Mouse (Mus musculus): Measurements from ENCODE around the gene E130218I03Rik. TPM values are rescaled to one million over a fixed set of nuclear protein-coding genes. Genes with fewer than 3 reads are reported as not detected.

Gene E130218I03Rik
- 1.8 TPM in 1 of 2 replicates, not detected in the other for total RNA-seq (2017)

- ATAC-seq (replicated peaks; ENCODE audit: low read depth, poor library complexity, severe bottlenecking), result no peak
Measured at GRCm38 (mm10) chr4:134243516-134244250, at the start of gene E130218I03Rik. TSS of gene E130218I03Rik (plus strand) at chr4:134243662.

GRCm38 (mm10) chr4:134199371-134199770 lies 44.1 kb upstream of the E130218I03Rik start:
- ATAC-seq (replicated peaks; ENCODE audit: low read depth, poor library complexity, severe bottlenecking), result no peak

GRCm38 (mm10) chr4:134202904-134203303 lies 40.6 kb upstream of the E130218I03Rik start, which contains the start of gene Gm7534:
TSS of gene Gm7534 (minus strand) at chr4:134203004.
- no peak for ATAC-seq (replicated peaks; ENCODE audit: low read depth, poor library complexity, severe bottlenecking)

- ATAC-seq (replicated peaks; ENCODE audit: low read depth, poor library complexity, severe bottlenecking), result peak; percentile 50
Measured at GRCm38 (mm10) chr4:134203340-134203896, 40.0 kb upstream of the E130218I03Rik start.

- ATAC-seq (replicated peaks; ENCODE audit: low read depth, poor library complexity, severe bottlenecking), result no peak
Measured at GRCm38 (mm10) chr4:134206488-134207053, 36.9 kb upstream of the E130218I03Rik start.

- no peak for ATAC-seq (replicated peaks; ENCODE audit: low read depth, poor library complexity, severe bottlenecking)
Measured at GRCm38 (mm10) chr4:134222793-134223600, 20.5 kb upstream of the E130218I03Rik start.

GRCm38 (mm10) chr4:134227194-134227593 lies 16.3 kb upstream of the E130218I03Rik start, which contains the start of gene Catsper4:
TSS of gene Catsper4 (minus strand) at chr4:134227383.
- no peak for ATAC-seq (replicated peaks; ENCODE audit: low read depth, poor library complexity, severe bottlenecking)

GRCm38 (mm10) chr4:134230431-134230830 lies 13.0 kb upstream of the E130218I03Rik start:
- ATAC-seq (replicated peaks; ENCODE audit: low read depth, poor library complexity, severe bottlenecking), result no peak

GRCm38 (mm10) chr4:134234876-134235275 lies 8.6 kb upstream of the E130218I03Rik start:
- ATAC-seq (replicated peaks; ENCODE audit: low read depth, poor library complexity, severe bottlenecking), result no peak

- no peak for ATAC-seq (replicated peaks; ENCODE audit: low read depth, poor library complexity, severe bottlenecking)
Measured at GRCm38 (mm10) chr4:134237582-134238278, 5.7 kb upstream of the E130218I03Rik start.

GRCm38 (mm10) chr4:134238279-134238651 lies 5.2 kb upstream of the E130218I03Rik start, which contains the start of gene Cnksr1:
TSS of gene Cnksr1 (minus strand) at chr4:134238399.
- ATAC-seq (replicated peaks; ENCODE audit: low read depth, poor library complexity, severe bottlenecking), result no peak

GRCm38 (mm10) chr4:134238686-134239085 lies 4.8 kb upstream of the E130218I03Rik start:
- no peak for ATAC-seq (replicated peaks; ENCODE audit: low read depth, poor library complexity, severe bottlenecking)

- ATAC-seq (replicated peaks; ENCODE audit: low read depth, poor library complexity, severe bottlenecking), result peak; percentile 86
Measured at GRCm38 (mm10) chr4:134245148-134245843, 1.8 kb downstream of the E130218I03Rik start, which contains the start of gene Zfp593. TSS of gene Zfp593 (minus strand) at chr4:134245592.

GRCm38 (mm10) chr4:134246256-134246655 lies 2.8 kb downstream of the E130218I03Rik start:
- no peak for ATAC-seq (replicated peaks; ENCODE audit: low read depth, poor library complexity, severe bottlenecking)

- no peak for ATAC-seq (replicated peaks; ENCODE audit: low read depth, poor library complexity, severe bottlenecking)
Measured at GRCm38 (mm10) chr4:134246719-134247258, 3.3 kb downstream of the E130218I03Rik start, which contains the start of gene Gm30191. TSS of gene Gm30191 (plus strand) at chr4:134246935.

- peak; percentile 43; the same call in 1 of the 2 replicates for ATAC-seq (replicated peaks; ENCODE audit: low read depth, poor library complexity, severe bottlenecking)
Measured at GRCm38 (mm10) chr4:134249651-134250050, 6.2 kb downstream of the E130218I03Rik start.

GRCm38 (mm10) chr4:134250116-134250929 lies 6.9 kb downstream of the E130218I03Rik start:
- no peak for ATAC-seq (replicated peaks; ENCODE audit: low read depth, poor library complexity, severe bottlenecking)

- no peak for ATAC-seq (replicated peaks; ENCODE audit: low read depth, poor library complexity, severe bottlenecking)
Measured at GRCm38 (mm10) chr4:134250930-134251240, 7.4 kb downstream of the E130218I03Rik start.

Data from common myeloid progenitor, adult 5-6 weeks (primary cell).